Mouse (Mus musculus) urinary bladder, postnatal 36 days (tissue): ENCODE data around the gene Tbl1x.

Source experiments
- DNase-seq, 2 experiments: peaks; one replicate each; pipeline ENCODE4 v3.0.0; 2022; ENCODE audit warnings: low spot score in 2 of 2, mixed read lengths in 1 of 2

Tbl1x gene

GRCm38 (mm10) chrX:77608947-77609703, 98.3 kb downstream of the Tbl1x start:
- no peak for DNase-seq

- DNase-seq, result no peak
Observed at GRCm38 (mm10) chrX:77611938-77612337, 101.1 kb downstream of the Tbl1x start.

GRCm38 (mm10) chrX:77613041-77613440, 102.2 kb downstream of the Tbl1x start:
- no peak for DNase-seq

- no peak for DNase-seq
Observed at GRCm38 (mm10) chrX:77615735-77616293, 105.0 kb downstream of the Tbl1x start.

- DNase-seq, result no peak
Observed at GRCm38 (mm10) chrX:77617368-77618144, 106.7 kb downstream of the Tbl1x start.

DNA sequence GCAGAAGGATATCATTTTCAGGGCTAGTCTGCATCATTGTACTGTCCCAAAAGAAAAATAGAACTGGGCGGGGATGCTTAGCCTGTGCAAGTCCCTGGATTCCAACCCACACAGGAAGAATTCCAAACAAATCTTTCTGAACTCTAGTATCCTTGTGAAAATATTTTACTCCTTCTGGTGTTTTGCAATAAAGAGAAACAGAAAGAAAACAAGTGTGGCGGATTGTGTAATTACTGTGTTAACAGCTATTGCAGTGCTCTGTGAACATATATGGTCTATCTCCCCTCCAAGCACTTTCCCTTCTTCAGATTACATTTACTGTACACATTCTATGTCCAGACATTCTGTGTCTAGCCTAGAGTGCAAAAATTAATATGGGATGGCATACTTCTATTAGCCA, 119.6 kb downstream of the Tbl1x start:
- DNase-seq, result no peak

DNA sequence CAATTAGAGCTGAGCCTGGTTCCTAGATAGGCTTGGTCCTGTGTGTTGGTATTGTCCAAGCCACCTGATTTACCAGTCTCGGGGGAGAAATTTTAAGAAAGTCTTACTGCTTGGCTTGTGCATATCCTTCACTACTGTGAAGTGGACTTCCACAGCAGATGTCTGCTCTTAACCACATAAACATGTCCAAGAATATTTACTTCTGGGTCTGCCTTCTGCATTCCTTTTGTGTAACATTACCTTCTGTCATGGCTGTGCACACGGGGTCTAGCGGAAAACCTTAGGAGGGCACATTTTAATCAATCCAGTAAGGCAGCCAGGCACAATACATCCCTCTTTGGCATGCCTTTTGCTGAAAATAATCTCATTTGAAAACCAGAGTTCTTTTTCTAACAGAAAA, 125.7 kb downstream of the Tbl1x start:
- DNase-seq, result no peak

DNA sequence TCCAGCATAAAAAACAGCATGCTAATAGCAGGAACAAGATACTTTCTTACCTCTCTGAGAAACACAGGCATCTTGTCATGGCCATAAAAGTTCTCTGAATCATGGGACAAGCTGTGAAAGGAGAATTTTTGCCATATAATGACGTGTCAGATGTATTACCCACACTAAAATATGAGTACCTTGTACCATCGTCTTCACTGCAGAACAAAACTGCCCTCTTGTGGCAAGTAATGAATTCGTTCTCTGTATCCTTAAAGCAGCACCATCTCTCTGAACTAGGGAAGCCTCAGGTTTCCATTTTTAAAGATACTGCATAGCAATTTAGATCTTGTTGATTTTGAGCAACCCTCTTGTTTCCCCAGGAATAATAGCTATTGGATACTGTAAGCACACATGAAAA, 127.3 kb downstream of the Tbl1x start:
- DNase-seq, result no peak

DNA sequence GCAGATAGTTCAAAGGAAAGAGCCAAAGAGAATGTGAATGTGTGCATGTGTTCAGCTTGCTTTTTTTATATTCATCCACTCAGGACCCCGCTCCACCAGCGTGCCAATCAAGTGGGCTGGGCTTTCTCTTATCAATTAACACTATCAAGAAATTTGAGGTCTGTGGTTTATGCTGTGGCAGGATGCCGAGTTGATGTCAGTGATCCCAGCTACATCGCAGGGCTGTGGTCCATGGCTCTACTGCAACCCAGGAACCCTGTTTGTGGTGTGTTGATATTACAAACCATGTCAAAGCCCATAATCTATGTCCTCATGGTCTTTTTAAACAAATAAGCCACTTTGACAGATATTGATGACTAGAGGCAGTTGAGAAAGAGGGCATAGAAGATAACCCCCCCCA, 129.5 kb downstream of the Tbl1x start:
- no peak for DNase-seq

DNA sequence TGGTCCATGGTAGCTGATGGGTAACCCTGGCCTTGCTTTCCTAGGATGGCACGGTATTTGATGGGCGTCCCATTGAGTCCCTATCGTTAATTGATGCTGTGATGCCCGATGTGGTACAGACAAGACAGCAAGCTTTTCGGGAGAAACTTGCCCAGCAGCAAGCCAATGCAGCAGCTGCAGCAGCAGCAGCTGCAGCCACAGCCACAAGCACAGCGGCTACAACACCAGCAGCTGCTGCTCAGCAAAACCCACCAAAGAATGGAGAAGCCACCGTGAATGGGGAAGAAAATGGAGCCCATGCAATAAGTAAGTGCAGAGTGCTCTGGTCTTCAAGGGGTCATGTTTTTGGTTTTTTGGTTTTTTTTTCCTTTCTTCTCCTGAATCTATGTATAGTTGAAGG, 135.4 kb downstream of the Tbl1x start:
- no peak for DNase-seq

DNA sequence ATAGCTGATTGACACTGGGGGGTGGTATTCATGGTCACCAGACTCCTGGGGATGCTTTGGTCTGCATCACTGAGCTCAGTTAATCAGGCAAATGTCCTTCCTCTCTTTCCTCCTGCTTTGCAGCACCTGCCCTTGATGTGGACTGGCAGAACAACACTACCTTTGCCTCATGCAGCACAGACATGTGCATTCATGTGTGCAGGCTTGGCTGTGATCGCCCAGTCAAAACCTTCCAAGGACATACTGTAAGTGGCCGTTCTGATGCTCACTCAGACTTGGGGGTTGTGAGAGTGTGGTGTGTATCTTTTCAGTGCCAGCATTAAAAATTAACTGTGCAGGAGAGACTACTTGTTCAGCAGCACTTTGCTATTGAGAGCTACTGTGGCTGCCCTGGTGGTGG, 139.4 kb downstream of the Tbl1x start:
- no peak for DNase-seq

GRCm38 (mm10) chrX:77662030-77662429, 151.2 kb downstream of the Tbl1x start:
- DNase-seq, result no peak

- no peak for DNase-seq
Observed at GRCm38 (mm10) chrX:77663276-77663675, 152.5 kb downstream of the Tbl1x start.

GRCm38 (mm10) chrX:77665030-77665429, 154.2 kb downstream of the Tbl1x start:
- no peak for DNase-seq

- DNase-seq, result no peak
Observed at GRCm38 (mm10) chrX:77666911-77667310, 156.1 kb downstream of the Tbl1x start.

GRCm38 (mm10) chrX:77667441-77667840, 156.6 kb downstream of the Tbl1x start:
- DNase-seq, result no peak

DNA sequence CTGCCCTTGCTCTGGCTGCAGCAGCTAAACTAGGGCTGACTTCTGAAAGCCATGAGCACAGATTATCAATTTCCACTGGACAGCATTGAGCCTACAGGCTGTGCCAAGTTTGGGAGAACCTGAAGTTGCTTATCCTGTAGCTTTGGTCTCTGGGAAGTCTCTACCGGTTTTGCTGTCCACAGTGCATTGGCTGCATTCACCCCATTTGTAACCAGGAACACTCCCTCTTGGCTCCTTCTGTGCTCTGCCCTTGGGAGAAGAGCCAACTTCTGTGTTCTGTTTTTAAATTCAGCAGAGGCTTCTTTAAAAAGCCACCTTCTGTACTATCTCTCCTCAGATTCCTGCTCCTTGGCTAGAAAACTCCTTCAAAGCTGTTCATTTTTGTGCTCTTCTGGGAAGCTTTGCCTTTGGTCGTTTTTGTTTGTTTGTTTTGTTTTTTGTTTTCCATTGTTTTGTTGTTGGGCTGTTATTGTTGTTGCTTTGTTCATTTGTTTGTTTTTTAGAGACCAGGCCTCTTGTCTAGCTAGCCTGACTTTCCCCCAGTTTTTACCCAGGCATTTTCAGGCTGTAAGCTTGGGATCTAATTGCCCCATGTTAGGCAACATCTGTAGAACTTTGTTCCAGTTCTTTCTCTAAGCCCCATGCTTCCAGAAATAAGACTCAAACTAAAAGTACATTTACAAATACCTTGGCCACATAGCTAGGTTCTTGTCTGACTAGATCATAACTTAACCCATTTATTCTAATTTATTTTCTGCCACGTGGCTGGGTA, 159.2 kb downstream of the Tbl1x start:
- DNase-seq, result peak in 1 of 2 experiments; percentile 9
